Mouse (Mus musculus) thymus, adult 2 months (tissue): ENCODE measurements around the gene Rnf40.

ENCODE experiments used
- CTCF ChIP-seq: fragments of 200-500 bp; IDR thresholded peaks from 2 replicates; pipeline ENCODE4 v1.5.1; 2012; ENCODE audit warnings: mild to moderate bottlenecking, control low read depth, low read length, moderate library complexity, borderline replicate concordance; ENCODE audit not compliant: control insufficient read depth, poor library complexity, insufficient read depth; ENCODE audit errors: extremely low read depth
- POLR2A ChIP-seq: fragments of 200-500 bp; IDR thresholded peaks from 2 replicates; pipeline ENCODE4 v1.6.1; 2012; ENCODE audit warnings: mild to moderate bottlenecking, low read length, control low read depth, moderate library complexity; ENCODE audit not compliant: control insufficient read depth, poor library complexity, insufficient read depth; ENCODE audit errors: extremely low read depth

DNA sequence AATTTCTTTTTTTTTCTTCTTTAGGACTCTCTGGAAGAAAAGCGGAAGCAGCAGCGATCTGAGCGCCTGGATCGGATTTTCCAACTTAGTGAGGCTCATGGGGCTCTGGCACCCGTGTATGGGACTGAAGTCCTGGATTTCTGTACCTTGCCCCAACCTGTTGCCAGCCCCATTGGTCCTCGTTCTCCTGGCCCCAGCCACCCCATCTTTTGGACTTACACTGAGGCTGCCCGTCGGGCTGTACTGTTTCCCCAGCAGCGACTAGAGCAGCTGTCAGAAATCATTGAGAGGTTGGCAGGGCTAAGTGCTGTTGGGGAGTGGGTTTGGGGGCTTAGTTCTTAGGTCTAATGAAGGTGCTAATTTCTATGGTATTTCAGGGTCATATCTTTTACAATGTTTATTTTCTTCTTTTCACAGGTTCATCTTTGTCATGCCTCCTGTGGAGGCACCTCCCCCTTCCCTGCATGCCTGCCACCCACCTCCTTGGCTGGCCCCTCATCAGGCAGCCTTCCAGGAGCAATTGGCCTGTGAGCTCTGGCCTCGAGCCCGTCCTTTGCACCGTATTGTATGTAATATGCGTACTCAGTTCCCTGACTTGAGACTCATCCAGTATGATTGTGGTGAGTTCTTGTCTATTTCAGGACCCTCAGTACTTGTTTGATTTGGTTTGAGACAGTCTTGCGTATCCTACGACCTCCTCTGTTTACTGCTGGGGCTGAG is 39.3 kb upstream of the Rnf40 start:
- no peak for TF ChIP-seq CTCF
- TF ChIP-seq POLR2A = no peak
